Mouse (Mus musculus) E14TG2a.4 (cell line): ENCODE measurements around the gene Taf1b.

ENCODE experiments used
- CTCF ChIP-seq: conservative IDR thresholded peaks from 2 replicates; pipeline ENCODE4 v1.5.1; 2014; ENCODE audit warnings: low read length
- POU5F1 ChIP-seq: IDR thresholded peaks from 2 replicates; pipeline ENCODE4 v1.6.1; 2014; ENCODE audit warnings: low read length, borderline replicate concordance

GRCm38 (mm10) chr12:24548885-24549284 lies 50.7 kb downstream of the Taf1b start:
- TF ChIP-seq CTCF = no peak
- TF ChIP-seq POU5F1 = no peak
